Mouse (Mus musculus) C2C12 (cell line): ENCODE data around the gene Elovl2. TPM values are rescaled to one million over a fixed set of nuclear protein-coding genes. Genes with fewer than 3 reads are reported as not detected.
"Not testable (repeated sequence)": the region's sequence is repeated elsewhere in the genome, so short reads cannot be mapped to it uniquely, and the experiment has no call there.

Experiments used
- H3K27me3 ChIP-seq: one replicate; pipeline ENCODE4 v1.6.1; 2011; ENCODE audit not compliant: control insufficient read depth, insufficient read depth, insufficient read length
- H3K36me3 ChIP-seq: one replicate; pipeline ENCODE4 v1.6.1; 2011; ENCODE audit not compliant: control insufficient read depth, insufficient read depth
- H3K4me3 ChIP-seq: one replicate; pipeline ENCODE4 v1.5.1; 2011; ENCODE audit warnings: mild to moderate bottlenecking, control low read depth; ENCODE audit not compliant: poor library complexity, insufficient read depth, severe bottlenecking
- H3K79me2 ChIP-seq: one replicate; pipeline ENCODE4 v1.6.1; 2011; ENCODE audit not compliant: control insufficient read depth, insufficient read depth
- H3K79me3 ChIP-seq: one replicate; pipeline ENCODE4 v1.6.1; 2011; ENCODE audit warnings: low read depth, control low read depth
- H3ac ChIP-seq: one replicate; pipeline ENCODE3; 2011; ENCODE audit warnings: low read depth; ENCODE audit not compliant: control insufficient read depth, insufficient read length
- CEBPB ChIP-seq: IDR thresholded peaks from one replicate; pipeline ENCODE4 v1.6.1; 2011; ENCODE audit warnings: low read depth, mild to moderate bottlenecking, control low read depth, moderate library complexity
- CTCF ChIP-seq: IDR thresholded peaks from one replicate; pipeline ENCODE4 v1.5.1; 2011; ENCODE audit not compliant: control insufficient read depth, insufficient read depth, insufficient read length
- FOSL1 ChIP-seq: IDR thresholded peaks from one replicate; pipeline ENCODE4 v1.8.0; 2011; ENCODE audit warnings: mild to moderate bottlenecking, low read length; ENCODE audit not compliant: poor library complexity, insufficient read depth, severe bottlenecking
- MAX ChIP-seq: IDR thresholded peaks from one replicate; pipeline ENCODE4 v1.6.1; 2011; ENCODE audit warnings: mild to moderate bottlenecking, control low read depth
- MYOD1 ChIP-seq: IDR thresholded peaks from one replicate; pipeline ENCODE4 v1.6.1; 2011; ENCODE audit warnings: low read depth; ENCODE audit not compliant: control insufficient read depth, insufficient read length
- MYOG ChIP-seq: IDR thresholded peaks from one replicate; pipeline ENCODE4 v1.6.1; 2011; ENCODE audit not compliant: control insufficient read depth, insufficient read length; ENCODE audit errors: extremely low read depth
- USF1 ChIP-seq: IDR thresholded peaks from one replicate; pipeline ENCODE4 v1.6.1; 2011; ENCODE audit warnings: low read depth, mild to moderate bottlenecking, control low read depth, moderate library complexity
- long read RNA-seq, 2 experiments: library from polyadenylated mRNA; unstranded; transcript quantifications; one replicate each; pipeline ENCODE4 v2.0.0; 2019 to 2020
- polyA plus RNA-seq: library from polyadenylated mRNA; unstranded; fragments of >200 nt; fragmentation: generic; extraction: Trizol; gene quantifications from one replicate; pipeline ENCODE4 v1.2.1, GENCODE M21; 2012; ENCODE audit warnings: missing spikeins

The Elovl2 gene
- not detected for polyA plus RNA-seq
- long read RNA-seq, experiment 1, result 0 reads
- long read RNA-seq, experiment 2, result 0 reads

DNA sequence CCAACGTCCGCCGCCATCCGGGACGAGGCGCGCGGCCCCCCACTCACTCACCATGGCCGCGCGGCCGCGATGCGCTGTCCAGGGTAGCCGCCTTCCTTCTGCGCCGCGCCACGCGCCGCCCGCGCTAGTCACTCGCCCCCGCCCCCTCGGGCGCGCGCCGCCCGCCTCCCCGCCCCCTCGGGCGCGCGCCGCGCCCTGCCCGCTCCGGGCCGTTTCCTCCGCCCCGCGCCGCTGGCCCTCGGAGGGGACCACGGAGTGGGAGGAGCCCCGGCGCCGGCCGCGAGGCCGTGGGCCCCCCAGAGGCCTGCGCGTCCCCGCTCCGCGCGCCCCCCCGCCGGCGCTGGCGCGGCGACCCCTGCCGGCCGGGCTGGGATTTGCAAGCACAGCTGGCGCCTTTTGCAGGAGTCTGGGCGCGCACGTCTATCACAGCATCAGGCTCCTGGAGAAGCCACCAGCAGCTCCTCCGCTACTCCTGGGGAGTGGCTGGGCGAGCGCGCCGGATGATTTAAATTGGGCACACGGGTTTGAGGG, at the start of gene Elovl2:
TSS of gene Elovl2 (minus strand) at position 102 of the 531 bp plus-strand sequence.
- H3K27me3 ChIP-seq, result peaks cover 23% of the 10 kb centered on the region
- no peak for TF ChIP-seq FOSL1
- no peak for TF ChIP-seq MYOD1
- no peak within 1 kb of the TSS for H3K4me3 ChIP-seq
- H3ac ChIP-seq, result no peak within 1 kb of the TSS
- no peaks in the 10 kb centered on the region for H3K79me2 ChIP-seq
- H3K79me3 ChIP-seq, result no peaks in the 10 kb centered on the region
- H3K36me3 ChIP-seq, result no peaks in the 10 kb centered on the region

DNA sequence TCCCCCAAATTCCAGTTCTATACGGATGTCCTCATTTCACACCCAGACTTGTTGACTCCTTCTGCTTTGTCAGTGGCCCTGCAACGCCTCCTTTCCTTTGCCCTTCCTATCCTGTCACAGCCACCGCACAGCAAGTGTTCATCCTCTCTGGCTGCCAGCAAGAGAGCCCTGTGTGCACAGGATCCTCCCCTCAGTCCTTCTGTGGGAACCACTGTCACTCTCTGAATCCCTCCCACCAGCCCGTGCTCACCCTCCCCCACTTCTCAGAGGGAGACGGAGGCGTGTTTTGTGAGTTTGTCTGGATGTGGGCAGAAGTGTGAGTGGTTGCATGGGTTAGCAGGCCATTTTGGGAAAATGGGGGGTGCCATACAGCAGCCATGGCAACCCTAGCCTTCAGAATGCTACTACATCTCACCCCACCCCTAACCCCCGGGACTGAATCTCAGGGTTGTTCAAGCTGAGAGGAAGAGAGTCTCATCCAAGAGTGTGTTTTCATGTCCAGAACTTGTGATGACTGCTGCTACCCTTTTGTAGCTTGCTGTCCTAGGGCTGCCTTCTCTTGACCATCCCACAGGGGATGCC, 47.7 kb upstream of the Elovl2 start:
- Histone ChIP-seq H3K79me3 (no peaks in the 10 kb centered on the region), H3K79me2 (no peaks in the 10 kb centered on the region), H3K36me3 (no peaks in the 10 kb centered on the region), H3K27me3 (no peaks in the 10 kb centered on the region), H3ac (no peak overlapping the region), H3K4me3 (no peak overlapping the region)
- no peak for TF ChIP-seq CEBPB

DNA sequence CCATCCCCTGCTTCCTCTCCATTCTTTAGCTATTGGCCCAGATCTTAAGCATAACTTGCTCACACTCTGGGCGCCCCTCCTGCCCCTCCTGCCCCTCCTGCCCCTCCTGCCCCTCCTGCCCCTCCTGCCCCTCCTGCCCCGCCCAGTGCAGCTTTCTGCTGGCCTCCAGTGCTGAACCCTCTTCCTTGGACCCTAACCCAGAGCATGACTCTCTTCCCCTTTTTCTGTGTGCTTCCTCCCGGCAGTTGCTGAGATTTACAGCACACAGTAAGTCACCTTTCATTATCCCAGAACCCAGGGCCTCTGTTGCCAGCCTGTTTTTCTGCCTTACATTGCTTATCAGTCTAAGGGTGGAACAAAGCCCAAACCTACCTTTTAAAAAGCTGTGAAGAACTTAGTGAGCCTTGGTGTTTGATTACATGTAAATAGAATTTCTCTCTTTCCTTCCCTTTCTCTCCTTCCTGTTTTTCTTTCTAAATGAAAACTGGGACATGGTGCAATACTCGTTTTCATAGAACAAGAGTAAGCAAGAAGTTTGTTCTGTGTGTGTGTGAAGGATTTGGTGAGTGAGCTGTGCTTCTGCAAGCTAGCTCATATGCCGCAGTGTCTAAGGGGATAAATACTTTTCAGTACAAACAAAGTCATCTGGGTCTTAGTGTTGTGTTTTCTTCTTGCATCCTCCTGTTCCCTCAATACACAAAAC, 43.2 kb upstream of the Elovl2 start:
- H3K79me3 ChIP-seq, result no peaks in the 10 kb centered on the region

DNA sequence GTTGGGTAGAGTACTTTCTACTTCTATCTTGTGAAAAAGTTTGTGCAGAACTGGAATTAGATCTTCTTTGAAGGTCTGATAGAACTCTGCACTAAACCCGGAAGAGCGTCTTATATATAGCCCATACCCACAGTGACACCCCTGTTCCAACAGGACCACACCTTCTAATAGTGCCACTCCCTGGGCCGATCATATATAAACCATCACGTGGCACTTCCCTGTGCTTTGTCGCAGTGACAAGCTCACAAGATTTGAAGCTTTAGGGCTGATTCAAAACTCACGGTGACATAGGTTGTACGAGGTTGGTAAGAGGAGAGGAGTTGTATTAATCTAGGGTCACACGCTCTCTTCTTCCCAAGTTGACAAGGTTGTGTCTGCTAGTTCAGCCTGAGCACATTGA, 41.4 kb upstream of the Elovl2 start:
- not testable (repeated sequence) for H3K79me2 ChIP-seq, H3ac ChIP-seq, H3K4me3 ChIP-seq, H3K36me3 ChIP-seq, H3K79me3 ChIP-seq, H3K27me3 ChIP-seq

More for the DNA sequence above, 43.2 kb upstream of the Elovl2 start:
- Histone ChIP-seq H3K79me2 (no peaks in the 10 kb centered on the region), H3K27me3 (no peaks in the 10 kb centered on the region), H3ac (no peak overlapping the region), H3K4me3 (no peak overlapping the region), H3K36me3 (no peaks in the 10 kb centered on the region)
- no peak for TF ChIP-seq CTCF
- no peak for TF ChIP-seq FOSL1

DNA sequence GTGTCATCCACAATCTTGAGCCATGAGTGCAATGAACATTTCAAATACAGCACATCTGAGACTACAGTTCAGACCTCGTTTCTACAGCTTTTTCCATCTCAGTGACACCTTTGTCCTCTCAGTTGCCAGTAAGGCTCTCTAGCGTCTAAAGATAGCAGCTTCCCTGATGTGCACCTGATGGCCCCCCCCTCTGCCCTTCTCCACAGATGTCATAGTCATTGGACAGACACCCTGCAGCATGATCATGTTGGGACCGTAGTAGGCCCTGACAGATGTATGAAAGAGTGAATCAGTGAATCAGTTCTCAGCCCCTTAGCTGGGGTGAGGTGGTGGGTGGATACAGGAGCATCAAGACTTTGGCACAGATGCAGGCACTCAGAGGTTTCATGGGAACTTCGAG, 37.6 kb upstream of the Elovl2 start:
- TF ChIP-seq USF1 (no peak), MAX (no peak), CTCF (no peak), MYOD1 (no peak), CEBPB (no peak), MYOG (no peak), FOSL1 (no peak)
- no peak overlapping the region for H3ac ChIP-seq
- H3K27me3 ChIP-seq, result no peaks in the 10 kb centered on the region
- no peaks in the 10 kb centered on the region for H3K36me3 ChIP-seq
- H3K4me3 ChIP-seq, result no peak overlapping the region
- no peaks in the 10 kb centered on the region for H3K79me3 ChIP-seq
- no peaks in the 10 kb centered on the region for H3K79me2 ChIP-seq

DNA sequence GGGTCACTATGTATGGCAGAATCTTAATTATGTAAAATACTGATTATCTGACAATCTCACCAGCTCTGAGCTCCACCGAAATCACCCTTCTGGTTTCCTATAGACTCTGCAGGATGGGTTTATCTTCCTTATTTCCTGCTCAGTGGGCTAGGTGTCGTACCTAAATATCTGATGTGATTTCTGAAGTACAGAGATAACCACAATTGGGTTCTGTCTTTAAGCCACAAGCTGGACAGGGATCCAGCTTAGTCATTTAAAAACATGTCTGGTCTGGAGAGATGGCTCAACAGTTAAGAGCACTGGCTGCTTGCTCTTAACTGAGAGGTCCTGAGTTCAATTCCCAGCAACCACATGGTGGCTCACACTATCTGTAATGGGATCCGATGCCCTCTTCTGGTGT, 36.8 kb upstream of the Elovl2 start:
- Histone ChIP-seq H3K27me3 (no peaks in the 10 kb centered on the region), H3ac (no peak overlapping the region), H3K79me3 (no peaks in the 10 kb centered on the region), H3K79me2 (no peaks in the 10 kb centered on the region), H3K4me3 (no peak overlapping the region), H3K36me3 (no peaks in the 10 kb centered on the region)
- TF ChIP-seq MYOG, result no peak
- TF ChIP-seq CTCF, result no peak
- no peak for TF ChIP-seq CEBPB
- no peak for TF ChIP-seq MAX
- TF ChIP-seq USF1, result no peak
- no peak for TF ChIP-seq MYOD1
- TF ChIP-seq FOSL1, result no peak
